Mouse (Mus musculus): ENCODE measurements around the gene Arid3a. TPM values are rescaled to one million over a fixed set of nuclear protein-coding genes. Genes with fewer than 3 reads are reported as not detected.

Gene Arid3a
- polyA plus RNA-seq, 1 experiment = 6.7 TPM

DNA sequence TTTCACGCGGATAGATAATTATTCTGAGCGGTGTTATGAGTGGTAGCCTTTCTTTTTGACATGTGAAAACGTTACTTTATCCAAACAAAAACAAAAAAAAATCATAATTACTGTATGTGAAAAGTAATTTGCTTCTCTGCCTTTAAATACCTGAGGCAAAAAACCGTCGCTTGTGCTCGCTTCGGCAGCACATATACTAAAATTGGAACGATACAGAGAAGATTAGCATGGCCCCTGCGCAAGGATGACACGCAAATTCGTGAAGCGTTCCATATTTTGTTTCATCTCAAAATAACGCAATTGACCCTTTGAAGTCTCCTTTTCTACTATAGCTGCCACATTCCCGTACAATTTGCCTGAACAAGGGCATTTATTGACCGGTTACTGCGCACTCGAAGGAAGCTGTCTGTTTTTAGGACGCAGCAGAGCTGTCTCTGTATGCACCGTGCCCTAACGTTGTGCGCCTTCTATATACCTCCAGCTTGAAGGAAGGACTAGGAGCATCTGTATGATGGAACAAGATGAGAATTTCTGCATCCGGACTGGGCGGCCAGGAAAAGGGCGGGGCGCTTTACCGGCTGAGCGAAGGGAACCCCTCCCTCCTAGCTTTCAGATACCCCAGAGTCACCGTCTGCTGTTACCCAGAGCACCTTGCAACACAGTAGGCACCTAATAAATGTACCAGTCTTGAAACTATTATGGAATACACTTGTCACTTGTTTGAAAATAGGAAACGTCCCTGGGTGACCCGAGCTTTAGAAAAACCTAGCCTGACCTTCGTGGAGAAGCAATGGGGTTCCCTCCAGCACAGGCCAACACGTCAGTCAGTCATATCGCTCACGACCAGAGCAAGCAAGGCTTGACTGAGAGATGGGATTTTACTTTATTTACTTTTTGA lies 58.7 kb downstream of the Arid3a start:
- peak overlapping the region; percentile 65 for H3K4me3 ChIP-seq (ENCODE audit: insufficient read depth, low read depth, low read length)
- no peaks in the 10 kb centered on the region for H3K36me3 ChIP-seq (ENCODE audit: control insufficient read depth, insufficient read depth, low read length)
- no peaks in the 10 kb centered on the region for H3K27me3 ChIP-seq (replicated peaks; ENCODE audit: control insufficient read depth, insufficient read depth, low read length)
- TF ChIP-seq POLR2A (IDR thresholded peaks at IDR 0.05; ENCODE audit: low read depth, low read length) (no peak), CTCF (conservative IDR thresholded peaks at IDR 0.05; ENCODE audit: insufficient read depth, insufficient read length, low read depth, low read length) (no peak)
- peaks cover 23% of the 10 kb centered on the region for H3K4me1 ChIP-seq (ENCODE audit: control insufficient read depth, insufficient read depth, low read length)
- WGBS = 4% methylated on average over 35 of the region's 35 CpGs
- peak; percentile 75 for DNase-seq
- H3K27ac ChIP-seq (ENCODE audit: insufficient read depth, low read depth, low read length) = peak overlapping the region; percentile 94

DNA sequence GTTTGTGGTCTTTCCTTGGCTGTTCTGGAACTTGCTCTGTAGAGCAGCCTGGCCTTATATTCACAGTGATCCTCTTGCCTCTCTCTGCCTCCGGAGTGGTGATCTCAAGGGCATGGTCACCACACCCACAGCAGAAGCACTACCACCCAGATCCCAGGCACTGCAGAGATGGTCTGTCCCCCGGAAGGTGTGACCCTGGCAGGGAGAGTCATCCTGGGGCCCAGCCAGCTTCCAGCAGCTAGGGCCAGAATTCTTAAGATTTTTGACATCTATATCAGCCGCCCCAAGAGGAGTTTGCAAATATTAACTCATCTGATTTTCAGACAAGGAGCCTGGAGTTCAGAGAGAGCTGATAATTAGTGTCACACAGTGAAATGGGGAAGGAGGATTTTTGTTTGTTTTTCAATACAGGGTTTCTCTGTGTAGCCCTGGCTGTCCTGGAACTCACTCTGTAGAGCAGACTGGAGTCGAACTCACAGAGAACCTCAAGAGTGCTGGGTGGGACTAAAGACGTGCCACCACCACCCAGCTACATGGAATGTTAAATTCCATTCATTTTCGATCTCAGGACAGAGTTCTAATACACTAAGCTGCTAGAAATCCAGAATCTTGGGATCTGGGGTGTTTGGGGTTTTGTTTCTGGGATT lies 59.5 kb downstream of the Arid3a start:
- Histone ChIP-seq H3K27ac (ENCODE audit: insufficient read depth, low read depth, low read length) (peak overlapping the region; percentile 94), H3K4me3 (ENCODE audit: insufficient read depth, low read depth, low read length) (peak overlapping the region; percentile 65; the same call in 1 of the 2 replicates), H3K4me1 (ENCODE audit: control insufficient read depth, insufficient read depth, low read length) (peaks cover 23% of the 10 kb centered on the region), H3K36me3 (ENCODE audit: control insufficient read depth, insufficient read depth, low read length) (no peaks in the 10 kb centered on the region), H3K27me3 (replicated peaks; ENCODE audit: control insufficient read depth, insufficient read depth, low read length) (no peaks in the 10 kb centered on the region)
- no peak for TF ChIP-seq POLR2A (IDR thresholded peaks at IDR 0.05; ENCODE audit: low read depth, low read length)
- no peak for TF ChIP-seq CTCF (conservative IDR thresholded peaks at IDR 0.05; ENCODE audit: insufficient read depth, insufficient read length, low read depth, low read length)
- WGBS = 15% methylated on average over 6 of the region's 6 CpGs
- peak; percentile 56 for DNase-seq

DNA sequence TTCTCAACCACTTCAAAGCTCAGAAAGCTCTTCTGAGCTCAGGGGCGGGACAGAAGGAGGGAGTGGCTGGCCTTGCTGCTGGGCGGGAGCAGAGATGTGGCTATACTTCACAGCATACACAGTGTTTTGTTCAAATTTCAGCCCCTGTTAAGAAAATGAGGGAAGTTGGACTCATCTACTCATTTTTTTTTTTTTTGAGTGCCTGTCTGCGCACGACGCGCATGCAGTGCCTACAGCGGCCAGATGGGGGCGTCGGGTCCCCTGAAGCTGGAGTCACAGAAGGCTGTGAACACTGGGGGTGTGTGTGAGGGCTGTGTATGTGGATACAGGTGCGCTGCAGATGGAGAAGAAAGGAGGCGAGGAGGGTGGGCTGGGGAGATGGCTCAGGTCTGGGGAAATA lies 60.1 kb downstream of the Arid3a start:
- H3K4me3 ChIP-seq (ENCODE audit: insufficient read depth, low read depth, low read length) = no peak overlapping the region
- 8% methylated on average over 11 of the region's 11 CpGs for WGBS

DNA sequence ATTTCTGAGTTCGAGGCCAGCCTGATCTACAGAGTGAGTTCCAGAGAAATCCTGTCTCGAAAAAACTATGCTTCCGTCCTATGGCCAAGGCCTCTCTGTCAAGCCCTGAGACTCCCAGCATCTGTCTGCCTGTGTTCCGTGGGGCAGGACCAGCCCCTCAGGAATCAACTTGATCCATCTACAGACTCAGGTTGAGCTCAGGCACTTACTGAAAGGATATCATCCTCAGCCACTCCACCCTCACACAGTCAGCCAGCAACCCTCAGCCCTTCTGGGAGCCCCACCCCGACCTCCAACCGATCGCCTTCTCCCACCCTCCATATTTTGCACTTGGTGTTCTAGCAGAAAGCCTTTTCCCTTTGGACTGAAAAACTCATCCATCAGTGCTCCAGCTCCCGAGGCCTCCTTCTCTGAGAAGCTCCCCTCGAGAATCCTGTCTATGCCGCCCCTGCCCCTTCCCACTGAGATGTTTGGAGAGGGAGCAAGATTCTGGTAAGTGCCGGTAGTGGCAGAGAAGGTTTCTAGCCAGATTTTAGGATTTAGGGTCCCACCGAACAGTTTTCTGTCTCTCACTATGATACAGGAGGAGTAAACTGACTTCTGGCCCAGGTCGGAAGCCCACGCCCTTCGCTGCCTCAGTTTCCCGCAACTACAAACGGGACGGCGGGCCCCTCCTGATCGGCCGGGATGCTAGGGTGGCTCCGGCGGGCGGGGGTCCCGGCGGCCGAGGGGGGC lies 61.1 kb downstream of the Arid3a start:
- H3K27me3 ChIP-seq (replicated peaks; ENCODE audit: control insufficient read depth, insufficient read depth, low read length) = no peaks in the 10 kb centered on the region
- 23% methylated on average over 27 of the region's 27 CpGs for WGBS
- H3K4me3 ChIP-seq (ENCODE audit: insufficient read depth, low read depth, low read length) = peak overlapping the region; percentile 73
- H3K4me1 ChIP-seq (ENCODE audit: control insufficient read depth, insufficient read depth, low read length) = peaks cover 16% of the 10 kb centered on the region
- no peaks in the 10 kb centered on the region for H3K36me3 ChIP-seq (ENCODE audit: control insufficient read depth, insufficient read depth, low read length)
- no peak for DNase-seq
- TF ChIP-seq POLR2A (IDR thresholded peaks at IDR 0.05; ENCODE audit: low read depth, low read length) = no peak
- TF ChIP-seq CTCF (conservative IDR thresholded peaks at IDR 0.05; ENCODE audit: insufficient read depth, insufficient read length, low read depth, low read length) = no peak
- peak overlapping the region; percentile 84 for H3K27ac ChIP-seq (ENCODE audit: insufficient read depth, low read depth, low read length)

More for the DNA sequence above, 60.1 kb downstream of the Arid3a start:
- Histone ChIP-seq H3K27ac (ENCODE audit: insufficient read depth, low read depth, low read length) (peak overlapping the region; percentile 36; the same call in 1 of the 2 replicates), H3K36me3 (ENCODE audit: control insufficient read depth, insufficient read depth, low read length) (no peaks in the 10 kb centered on the region), H3K27me3 (replicated peaks; ENCODE audit: control insufficient read depth, insufficient read depth, low read length) (no peaks in the 10 kb centered on the region), H3K4me1 (ENCODE audit: control insufficient read depth, insufficient read depth, low read length) (peaks cover 23% of the 10 kb centered on the region)
- TF ChIP-seq CTCF (conservative IDR thresholded peaks at IDR 0.05; ENCODE audit: insufficient read depth, insufficient read length, low read depth, low read length) (peak; percentile 76), POLR2A (IDR thresholded peaks at IDR 0.05; ENCODE audit: low read depth, low read length) (no peak)
- peak; percentile 89 for DNase-seq

DNA sequence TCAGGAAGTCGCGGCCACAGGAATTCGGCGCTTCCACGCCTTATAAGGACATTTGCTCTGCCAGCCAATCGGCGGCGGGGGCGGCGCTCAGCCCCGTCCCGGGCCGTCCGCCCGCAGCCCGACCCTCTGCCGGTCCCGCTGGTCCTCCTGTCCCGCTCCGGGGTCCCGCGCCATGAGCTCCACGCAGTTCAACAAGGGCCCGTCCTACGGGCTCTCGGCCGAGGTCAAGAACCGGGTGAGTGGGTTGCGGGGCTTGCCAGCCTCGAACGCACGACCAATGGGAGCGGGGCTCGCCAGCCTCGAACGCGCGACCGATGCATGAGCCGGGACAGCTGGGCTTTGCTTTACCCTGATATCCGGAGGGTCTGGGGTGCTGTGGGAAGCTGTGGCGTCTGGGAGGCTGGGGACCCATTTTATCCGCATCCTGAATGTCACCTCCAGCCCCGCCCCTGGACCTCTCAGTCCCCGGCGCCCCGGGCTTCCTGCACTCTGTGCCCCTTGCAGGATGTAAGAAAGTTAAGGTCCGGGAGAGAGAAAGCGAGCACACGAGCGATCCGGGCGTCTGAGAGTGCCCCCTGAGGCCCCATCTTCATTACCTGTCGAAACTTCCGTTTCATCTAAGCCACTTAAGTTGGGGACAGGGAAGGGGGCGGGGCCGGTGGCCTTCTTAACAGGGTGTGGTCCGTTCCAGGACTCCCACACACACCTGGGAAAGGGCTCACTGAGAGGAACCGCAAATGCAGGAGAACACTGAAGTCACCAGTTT lies 61.8 kb downstream of the Arid3a start, which contains the start of gene Cnn2:
Cnn2 (plus strand) TSS at position 79 of the 766 bp plus-strand sequence.
- DNase-seq = peak; percentile 76
- Histone ChIP-seq H3K36me3 (ENCODE audit: control insufficient read depth, insufficient read depth, low read length) (no peaks in the 10 kb centered on the region), H3K27ac (ENCODE audit: insufficient read depth, low read depth, low read length) (peak within 1 kb of the TSS; percentile 84), H3K4me1 (ENCODE audit: control insufficient read depth, insufficient read depth, low read length) (peaks cover 15% of the 10 kb centered on the region), H3K27me3 (replicated peaks; ENCODE audit: control insufficient read depth, insufficient read depth, low read length) (no peaks in the 10 kb centered on the region), H3K4me3 (ENCODE audit: insufficient read depth, low read depth, low read length) (peak within 1 kb of the TSS; percentile 73)
- WGBS = 2% methylated on average over 59 of the region's 59 CpGs
- TF ChIP-seq CTCF (conservative IDR thresholded peaks at IDR 0.05; ENCODE audit: insufficient read depth, insufficient read length, low read depth, low read length) (no peak), POLR2A (IDR thresholded peaks at IDR 0.05; ENCODE audit: low read depth, low read length) (no peak)

DNA sequence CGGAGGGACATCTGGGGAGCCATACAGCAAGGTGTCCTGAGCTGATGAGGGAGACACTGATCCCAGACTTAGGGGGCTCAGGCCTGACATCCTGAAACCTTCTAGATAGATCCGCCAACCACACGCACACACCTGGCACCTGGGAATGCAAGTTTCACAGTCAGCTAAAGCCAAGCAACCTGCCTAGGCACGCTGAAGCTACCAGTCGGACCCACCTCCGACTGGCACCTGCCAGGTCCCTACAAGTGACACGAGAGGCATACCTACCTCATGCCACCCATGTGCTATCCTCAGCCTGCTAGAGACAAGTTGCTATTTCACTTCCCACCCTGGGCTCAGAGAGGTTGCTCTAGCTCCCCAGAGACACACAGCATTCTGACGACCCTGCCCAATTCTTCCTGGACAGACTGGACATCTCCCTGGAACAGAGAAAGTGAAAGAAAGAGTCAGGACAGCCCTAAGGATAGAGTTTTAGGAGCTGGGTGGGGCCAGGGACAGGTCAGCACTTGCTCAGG lies 62.5 kb downstream of the Arid3a start:
- TF ChIP-seq CTCF (conservative IDR thresholded peaks at IDR 0.05; ENCODE audit: insufficient read depth, insufficient read length, low read depth, low read length) (no peak), POLR2A (IDR thresholded peaks at IDR 0.05; ENCODE audit: low read depth, low read length) (no peak)
- peaks cover 15% of the 10 kb centered on the region for H3K4me1 ChIP-seq (ENCODE audit: control insufficient read depth, insufficient read depth, low read length)
- peak overlapping the region; percentile 44; the same call in 1 of the 2 replicates for H3K27ac ChIP-seq (ENCODE audit: insufficient read depth, low read depth, low read length)
- peak overlapping the region; percentile 73 for H3K4me3 ChIP-seq (ENCODE audit: insufficient read depth, low read depth, low read length)
- DNase-seq = no peak
- WGBS = 43% methylated on average over 8 of the region's 8 CpGs
- no peaks in the 10 kb centered on the region for H3K36me3 ChIP-seq (ENCODE audit: control insufficient read depth, insufficient read depth, low read length)
- no peaks in the 10 kb centered on the region for H3K27me3 ChIP-seq (replicated peaks; ENCODE audit: control insufficient read depth, insufficient read depth, low read length)
